Mouse (Mus musculus) ES-Bruce4 (cell line): ENCODE results near the gene Tbc1d23.

Experiments
- CTCF ChIP-seq: IDR thresholded peaks from one replicate; pipeline ENCODE4 v1.8.1; 2011; ENCODE audit warnings: low read depth, low read length
- EP300 ChIP-seq: IDR thresholded peaks from 2 replicates; pipeline ENCODE4 v1.6.1; 2011; ENCODE audit warnings: low read depth, low read length; ENCODE audit not compliant: insufficient read depth
- POLR2A ChIP-seq: IDR thresholded peaks from one replicate; pipeline ENCODE4 v1.8.1; 2011; ENCODE audit warnings: low read length; ENCODE audit not compliant: insufficient read depth

DNA sequence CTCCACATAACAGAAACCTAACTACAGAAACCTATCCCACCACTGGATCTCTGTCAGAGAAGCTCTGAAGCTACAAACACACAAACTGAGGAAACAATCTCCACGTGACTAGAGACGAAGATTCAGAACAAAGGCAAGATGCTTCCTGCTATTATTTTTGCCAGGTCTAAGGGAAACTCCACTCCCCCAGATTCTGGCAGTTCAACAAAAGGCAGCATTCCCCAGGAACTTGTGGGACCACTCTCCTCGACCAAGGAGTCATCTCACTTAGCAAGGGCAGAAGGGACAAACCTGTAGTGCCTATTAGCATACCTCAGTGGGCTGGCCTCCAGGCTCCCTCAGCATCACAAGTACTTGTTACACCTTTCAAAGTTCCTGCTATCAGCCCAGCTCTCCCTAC is 34.0 kb downstream of the Tbc1d23 start:
- TF ChIP-seq POLR2A (no peak), CTCF (no peak), EP300 (no peak)
